Mouse (Mus musculus) stomach, embryonic 14.5 days (tissue): ENCODE results near the gene Cdca7l. TPM values are rescaled to one million over a fixed set of nuclear protein-coding genes. Genes with fewer than 3 reads are reported as not detected.

Experiments
- ATAC-seq: fragments of 200-750 bp; cut with Nextera tagmentation; 2 replicates; pipeline ENCODE4 v1.8.0; 2017; ENCODE audit warnings: low read depth, moderate TSS enrichment; ENCODE audit not compliant: insufficient number of reproducible peaks, insufficient read depth, low FRiP score
- H3K27ac ChIP-seq: fragments of 300-500 bp; sonication (generic); 2 replicates; pipeline ENCODE4 v1.5.1; 2014; ENCODE audit warnings: mild to moderate bottlenecking, low read length, moderate library complexity, mixed read lengths
- H3K27me3 ChIP-seq: fragments of 300-500 bp; sonication (generic); 2 replicates; pipeline ENCODE4 v1.6.1; 2014; ENCODE audit warnings: low read length, control low read depth, mixed read lengths; ENCODE audit not compliant: control insufficient read depth, insufficient read depth
- H3K36me3 ChIP-seq: fragments of 300-500 bp; sonication (generic); 2 replicates; pipeline ENCODE4 v1.6.1; 2014; ENCODE audit warnings: mild to moderate bottlenecking, control low read depth, low read length, moderate library complexity, mixed read lengths; ENCODE audit not compliant: control insufficient read depth, insufficient read depth
- H3K4me1 ChIP-seq: fragments of 300-500 bp; sonication (generic); 2 replicates; pipeline ENCODE4 v1.6.1; 2014; ENCODE audit warnings: low read length, control low read depth, mixed read lengths; ENCODE audit not compliant: control insufficient read depth, insufficient read depth
- H3K4me2 ChIP-seq: fragments of 300-500 bp; sonication (generic); replicated peaks from 2 replicates; pipeline ENCODE4 v1.6.1; 2014; ENCODE audit warnings: low read depth, low read length, control low read depth
- H3K4me3 ChIP-seq: fragments of 300-500 bp; sonication (generic); 2 replicates; pipeline ENCODE4 v1.5.1; 2014; ENCODE audit warnings: low read depth, low read length, control low read depth
- H3K9ac ChIP-seq: fragments of 300-500 bp; sonication (generic); replicated peaks from 2 replicates; pipeline ENCODE4 v1.6.1; 2014; ENCODE audit warnings: low read depth, mild to moderate bottlenecking, control low read depth, low read length, moderate library complexity, mixed read lengths
- H3K9me3 ChIP-seq: fragments of 300-500 bp; sonication (generic); 2 replicates; pipeline ENCODE4 v1.6.1; 2016; ENCODE audit warnings: low read depth, low read length, control low read depth; ENCODE audit not compliant: control insufficient read depth
- WGBS: fragments of 180-500 bp; shearing (Covaris S2); extraction: QIAGEN DNeasy Blood & Tissue Kit; methylation state at CpG from one replicate; pipeline ENCODE4 v1.1.7; 2014; 5-methylcytosine and 5-hydroxymethylcytosine counted together
- polyA plus RNA-seq: library from polyadenylated mRNA; unstranded; fragments of >200 nt; fragmentation: Nextera tagmentation; extraction: Ambion mirVana; gene quantifications from 2 replicates; pipeline ENCODE4 v1.2.1, GENCODE M21; 2014

Cdca7l gene
- polyA plus RNA-seq, 1 experiment from 2014 or later, result 49.0 TPM

- H3K4me3 ChIP-seq, result no peak overlapping the region
- no peak overlapping the region for H3K4me2 ChIP-seq
- no peaks in the 10 kb centered on the region for H3K9me3 ChIP-seq
- 87% methylated on average over 4 of the region's 4 CpGs for WGBS
- no peak overlapping the region for H3K9ac ChIP-seq
- no peak overlapping the region for H3K27ac ChIP-seq
- ATAC-seq, result no peak
- H3K4me1 ChIP-seq, result no peaks in the 10 kb centered on the region
- no peaks in the 10 kb centered on the region for H3K36me3 ChIP-seq
- no peaks in the 10 kb centered on the region for H3K27me3 ChIP-seq
These were observed 32.9 kb upstream of the Cdca7l start for GRCm38 (mm10) chr12:117771156-117771555.

GRCm38 (mm10) chr12:117772638-117773037 is 31.5 kb upstream of the Cdca7l start:
- WGBS, result 1% methylated on average over 2 of the region's 2 CpGs
- Histone ChIP-seq H3K9ac (no peak overlapping the region), H3K36me3 (no peaks in the 10 kb centered on the region), H3K4me2 (no peak overlapping the region), H3K9me3 (no peaks in the 10 kb centered on the region), H3K4me1 (no peaks in the 10 kb centered on the region), H3K27ac (no peak overlapping the region), H3K27me3 (no peaks in the 10 kb centered on the region), H3K4me3 (no peak overlapping the region)
- ATAC-seq, result peak; percentile 23; the same call in 1 of the 2 replicates

GRCm38 (mm10) chr12:117776841-117777240 is 27.2 kb upstream of the Cdca7l start:
- no peaks in the 10 kb centered on the region for H3K4me1 ChIP-seq
- H3K4me3 ChIP-seq, result no peak overlapping the region
- H3K27me3 ChIP-seq, result no peaks in the 10 kb centered on the region
- no peaks in the 10 kb centered on the region for H3K9me3 ChIP-seq
- no peak overlapping the region for H3K9ac ChIP-seq
- no peak overlapping the region for H3K4me2 ChIP-seq
- 51% methylated on average over 5 of the region's 5 CpGs for WGBS
- no peak for ATAC-seq
- H3K27ac ChIP-seq, result no peak overlapping the region
- H3K36me3 ChIP-seq, result no peaks in the 10 kb centered on the region

GRCm38 (mm10) chr12:117781360-117781759 is 22.7 kb upstream of the Cdca7l start:
- no peak overlapping the region for H3K27ac ChIP-seq
- ATAC-seq, result no peak
- WGBS, result 14% methylated on average over 2 of the region's 2 CpGs
- H3K9ac ChIP-seq, result no peak overlapping the region
- no peaks in the 10 kb centered on the region for H3K36me3 ChIP-seq
- H3K9me3 ChIP-seq, result no peaks in the 10 kb centered on the region
- no peak overlapping the region for H3K4me3 ChIP-seq
- H3K4me1 ChIP-seq, result no peaks in the 10 kb centered on the region
- no peaks in the 10 kb centered on the region for H3K27me3 ChIP-seq
- H3K4me2 ChIP-seq, result no peak overlapping the region

GRCm38 (mm10) chr12:117783426-117783825 is 20.7 kb upstream of the Cdca7l start:
- H3K36me3 ChIP-seq, result no peaks in the 10 kb centered on the region
- no peak for ATAC-seq
- no peak overlapping the region for H3K4me3 ChIP-seq
- no peaks in the 10 kb centered on the region for H3K4me1 ChIP-seq
- no peak overlapping the region for H3K4me2 ChIP-seq
- no peak overlapping the region for H3K27ac ChIP-seq
- no peaks in the 10 kb centered on the region for H3K9me3 ChIP-seq
- no peak overlapping the region for H3K9ac ChIP-seq
- 71% methylated on average over 1 of the region's 1 CpGs for WGBS
- H3K27me3 ChIP-seq, result no peaks in the 10 kb centered on the region

GRCm38 (mm10) chr12:117786621-117787020 is 17.5 kb upstream of the Cdca7l start:
- Histone ChIP-seq H3K9ac (no peak overlapping the region), H3K4me3 (no peak overlapping the region), H3K4me1 (no peaks in the 10 kb centered on the region), H3K4me2 (no peak overlapping the region), H3K9me3 (no peaks in the 10 kb centered on the region), H3K36me3 (no peaks in the 10 kb centered on the region), H3K27ac (no peak overlapping the region), H3K27me3 (no peaks in the 10 kb centered on the region)
- ATAC-seq, result no peak
- 43% methylated on average over 6 of the region's 6 CpGs for WGBS

- no peaks in the 10 kb centered on the region for H3K27me3 ChIP-seq
- H3K4me1 ChIP-seq, result no peaks in the 10 kb centered on the region
- H3K27ac ChIP-seq, result no peak overlapping the region
- H3K36me3 ChIP-seq, result no peaks in the 10 kb centered on the region
- peak overlapping the region; percentile 43 for H3K4me2 ChIP-seq
- H3K9me3 ChIP-seq, result no peaks in the 10 kb centered on the region
- H3K9ac ChIP-seq, result 0 out of 2 replicates have a peak overlapping the region, but pooled peaks have one; percentile 14
- 0 out of 2 replicates have a peak overlapping the region, but pooled peaks have one; percentile 9 for H3K4me3 ChIP-seq
- no peak for ATAC-seq
- 15% methylated on average over 24 of the region's 24 CpGs for WGBS
These were observed 15.5 kb upstream of the Cdca7l start for GRCm38 (mm10) chr12:117788513-117789011.

GRCm38 (mm10) chr12:117789017-117789416 is 15.1 kb upstream of the Cdca7l start:
- Histone ChIP-seq H3K4me3 (no peak overlapping the region), H3K9ac (no peak overlapping the region), H3K4me1 (no peaks in the 10 kb centered on the region), H3K9me3 (no peaks in the 10 kb centered on the region), H3K36me3 (no peaks in the 10 kb centered on the region), H3K4me2 (peak overlapping the region; percentile 43; the same call in 1 of the 2 replicates), H3K27me3 (no peaks in the 10 kb centered on the region), H3K27ac (no peak overlapping the region)
- 38% methylated on average over 7 of the region's 7 CpGs for WGBS
- no peak for ATAC-seq

- H3K4me2 ChIP-seq, result no peak overlapping the region
These were observed 8.8 kb upstream of the Cdca7l start for GRCm38 (mm10) chr12:117795303-117795702.

More at GRCm38 (mm10) chr12:117795303-117795702, 8.8 kb upstream of the Cdca7l start:
- Histone ChIP-seq H3K9me3 (no peaks in the 10 kb centered on the region), H3K27ac (no peak overlapping the region), H3K9ac (no peak overlapping the region), H3K4me1 (no peaks in the 10 kb centered on the region), H3K36me3 (no peaks in the 10 kb centered on the region), H3K4me3 (no peak overlapping the region), H3K27me3 (no peaks in the 10 kb centered on the region)
- ATAC-seq, result no peak
- 78% methylated on average over 4 of the region's 4 CpGs for WGBS
